Mouse (Mus musculus): ENCODE data around the gene Slc25a25.

DNA sequence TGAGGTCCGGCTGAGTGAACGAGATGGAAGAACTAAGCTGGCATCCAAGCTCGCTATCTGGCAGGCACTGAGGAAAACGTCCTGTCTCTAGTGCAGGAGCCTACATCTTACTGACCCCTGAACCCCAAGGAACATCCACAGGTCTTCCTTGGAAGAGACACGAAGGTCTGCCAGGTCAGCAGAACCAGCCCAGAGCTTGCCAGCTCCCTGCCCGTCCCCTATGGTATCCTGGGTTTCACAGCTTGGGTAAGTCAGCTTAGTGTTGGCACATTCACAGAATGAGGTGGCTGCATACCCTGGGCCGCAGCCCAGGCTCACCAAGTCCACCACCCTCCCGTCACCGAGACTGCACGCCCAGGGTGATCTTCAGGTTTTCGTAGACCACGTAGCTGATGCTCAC lies 35.4 kb downstream of the Slc25a25 start:
- TF ChIP-seq POLR2A (IDR thresholded peaks at IDR 0.05; ENCODE audit: low read depth, low read length) (no peak), CTCF (IDR thresholded peaks at IDR 0.05; ENCODE audit: borderline replicate concordance, insufficient read depth, low read length) (no peak)

All from embryonic fibroblast, embryonic 13.5 days (primary cell).